Mouse (Mus musculus): ENCODE results near the gene Atxn10.

Gene Atxn10

GRCm38 (mm10) chr15:85474697-85475096, 138.7 kb downstream of the Atxn10 start:
- DNase-seq (ENCODE audit: low spot score): no peak

- DNase-seq (ENCODE audit: low spot score): peak; percentile 77
Measured at GRCm38 (mm10) chr15:85477584-85477983, 141.5 kb downstream of the Atxn10 start.

GRCm38 (mm10) chr15:85479365-85479764, 143.3 kb downstream of the Atxn10 start:
- DNase-seq (ENCODE audit: low spot score): no peak

DNA sequence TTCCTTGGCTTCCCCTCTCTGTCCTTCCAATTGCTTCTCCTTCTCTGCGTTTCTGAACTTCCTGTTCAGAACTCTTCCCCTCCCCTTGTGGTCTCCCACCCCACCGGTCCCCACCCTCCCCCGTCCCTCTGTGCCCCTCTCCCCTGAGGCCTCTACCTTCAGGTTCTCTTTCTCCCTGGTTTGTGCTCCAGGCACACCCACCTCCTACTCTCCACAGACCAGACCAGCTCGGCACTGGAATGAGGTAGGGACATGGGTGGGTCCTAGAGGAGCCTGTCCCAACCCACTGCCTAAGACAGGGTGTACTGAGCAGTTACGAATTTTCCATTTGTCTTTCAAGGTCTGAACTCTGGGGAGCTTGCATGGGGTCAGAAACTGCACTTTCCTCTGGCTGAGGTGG, 143.9 kb downstream of the Atxn10 start:
- DNase-seq (ENCODE audit: low spot score): no peak

DNA sequence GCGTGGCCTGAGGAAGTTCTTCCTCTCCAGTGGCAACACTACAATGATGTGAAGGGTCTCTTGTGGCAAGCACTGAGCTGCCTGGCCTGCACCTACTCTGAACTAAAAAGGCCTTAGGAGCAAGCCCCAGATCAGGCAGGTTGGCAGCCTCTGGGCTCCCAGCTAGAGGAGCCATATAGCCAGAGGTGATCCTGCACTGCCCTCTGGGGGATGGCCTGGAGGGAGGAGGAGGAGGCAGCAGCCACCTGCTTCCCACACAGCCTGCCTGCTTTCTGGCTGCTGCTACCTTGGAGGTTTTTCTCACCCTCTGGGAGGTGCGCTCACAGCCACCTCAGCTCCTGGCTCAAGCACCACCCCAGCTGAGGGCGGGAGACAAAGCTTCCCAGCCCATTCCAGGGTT, 144.6 kb downstream of the Atxn10 start:
- DNase-seq (ENCODE audit: low spot score): no peak

DNA sequence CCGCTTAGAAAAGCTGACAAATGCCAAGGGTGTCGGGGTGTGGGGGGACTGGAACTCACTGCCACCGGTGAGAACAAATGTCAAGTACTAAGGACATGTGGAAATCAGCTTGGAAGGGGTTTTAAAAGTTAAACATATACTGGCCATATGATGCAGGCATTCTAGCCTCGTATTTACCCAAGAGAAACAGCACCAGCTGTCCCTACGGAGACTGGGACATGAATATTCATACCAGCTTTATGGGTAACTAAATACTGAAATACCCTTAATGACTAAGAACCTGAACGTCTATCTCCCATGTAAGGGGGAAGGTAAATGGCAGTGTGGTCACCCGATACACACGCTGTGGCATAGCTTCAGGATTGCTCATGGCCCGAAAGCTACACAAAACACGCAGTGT, 152.9 kb downstream of the Atxn10 start:
- no peak for DNase-seq (ENCODE audit: low spot score)

GRCm38 (mm10) chr15:85489751-85490150, 153.7 kb downstream of the Atxn10 start:
- no peak for DNase-seq (ENCODE audit: low spot score)

- no peak for DNase-seq (ENCODE audit: low spot score)
Measured at GRCm38 (mm10) chr15:85494163-85494621, 158.1 kb downstream of the Atxn10 start.

DNA sequence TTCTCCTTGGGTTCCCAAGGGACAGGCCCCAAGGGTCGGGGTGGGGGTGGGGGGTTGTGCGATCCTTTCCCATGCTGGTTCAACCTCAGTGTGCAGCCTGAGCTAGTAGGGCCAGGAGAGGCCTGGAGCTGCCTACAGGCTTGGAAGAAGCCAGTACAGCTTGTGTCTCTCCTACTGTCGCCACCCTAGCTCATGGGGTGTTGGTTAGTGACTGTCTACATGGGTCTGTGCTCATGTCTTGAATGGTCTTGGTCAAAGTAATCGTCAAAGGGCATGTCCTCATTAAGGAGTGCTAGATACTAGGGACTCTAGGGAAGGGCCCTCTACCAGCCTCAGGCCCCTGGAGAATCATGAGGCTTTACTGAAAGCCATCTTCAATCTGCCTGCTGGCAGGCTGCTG, 161.5 kb downstream of the Atxn10 start:
- DNase-seq (ENCODE audit: low spot score): no peak

GRCm38 (mm10) chr15:85497981-85498475, 162.0 kb downstream of the Atxn10 start:
- no peak for DNase-seq (ENCODE audit: low spot score)

DNA sequence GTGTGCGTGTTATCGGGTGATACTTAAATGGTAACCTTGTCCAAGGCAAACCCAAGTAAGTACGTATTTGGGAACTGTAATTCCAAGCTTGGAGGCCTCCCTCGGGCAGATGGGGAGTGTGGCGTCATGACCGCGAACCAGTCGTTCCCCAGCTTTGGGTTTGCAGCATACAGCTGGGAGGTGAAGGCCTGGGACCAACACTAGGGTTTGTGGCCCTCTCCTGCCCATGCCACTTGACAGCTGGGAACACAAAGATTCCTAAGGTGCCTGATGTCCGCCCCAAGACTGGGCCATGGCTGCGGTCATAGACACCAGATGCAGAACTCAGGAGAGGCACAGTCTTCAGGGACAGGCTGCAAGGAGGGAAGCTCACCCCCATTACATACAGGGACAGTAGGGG, 164.2 kb downstream of the Atxn10 start:
- DNase-seq (ENCODE audit: low spot score): no peak

DNA sequence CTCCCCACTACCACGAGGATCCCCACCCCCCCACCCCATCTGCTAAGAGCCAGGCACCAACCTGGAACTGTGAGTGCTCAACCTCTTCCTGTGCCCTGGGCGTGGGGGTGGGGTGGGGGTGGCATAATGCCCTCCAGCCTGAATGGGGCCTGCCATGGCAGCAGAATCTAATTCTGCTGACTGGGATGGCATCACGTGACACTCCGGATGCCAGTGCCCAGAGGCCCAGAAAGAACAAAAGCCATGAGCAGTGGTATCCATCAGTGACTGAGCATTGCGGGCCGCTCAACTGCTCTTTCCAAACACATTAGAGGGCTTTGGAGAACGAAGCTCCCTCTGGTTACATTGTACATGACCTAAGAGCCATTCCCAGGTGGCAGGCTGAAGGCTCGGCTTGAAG, 167.1 kb downstream of the Atxn10 start, which contains the start of gene 7530416G11Rik:
TSS of gene 7530416G11Rik (minus strand) at position 101 of the 400 bp plus-strand sequence.
- DNase-seq (ENCODE audit: low spot score): no peak

DNA sequence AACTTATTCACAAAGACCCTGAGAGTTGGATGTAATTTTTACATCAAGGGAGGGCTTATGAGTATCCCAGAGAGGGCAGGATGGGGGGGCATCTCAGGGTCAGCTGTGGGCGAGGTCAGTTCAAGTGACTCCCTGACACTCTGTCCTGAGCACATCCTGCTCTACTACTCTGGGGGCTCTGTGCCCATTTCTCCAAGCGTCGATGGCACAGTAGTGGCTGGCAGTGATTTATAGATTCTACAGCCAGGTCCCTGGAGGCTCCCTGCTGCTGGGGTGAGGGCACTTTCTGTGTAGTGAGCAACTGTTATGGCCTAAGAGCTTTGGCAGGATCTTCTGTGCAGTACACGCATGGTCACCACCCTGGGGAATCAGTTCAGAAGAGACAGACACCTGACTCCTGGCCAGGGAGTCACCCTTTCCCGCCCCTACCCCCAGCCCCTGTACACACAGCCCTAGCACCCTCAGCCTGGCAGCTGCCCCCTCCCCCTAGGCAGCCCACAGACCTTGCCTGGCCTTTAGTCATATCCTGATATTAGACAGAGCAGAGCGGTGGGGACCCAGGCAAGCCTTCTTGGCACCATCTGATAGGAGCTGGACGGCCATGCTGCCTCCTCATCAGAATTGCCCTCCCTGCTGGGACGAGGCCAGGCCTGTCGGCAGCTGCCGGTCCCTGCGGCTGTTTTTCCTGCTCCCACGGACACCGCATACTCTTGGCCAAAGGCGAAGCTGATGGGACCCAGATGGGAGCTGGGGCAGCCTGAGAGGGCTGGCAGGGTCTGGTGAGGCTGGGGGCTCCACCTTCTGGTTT, 169.3 kb downstream of the Atxn10 start:
- DNase-seq (ENCODE audit: low spot score): no peak

- no peak for DNase-seq (ENCODE audit: low spot score)
Measured at GRCm38 (mm10) chr15:85506680-85507079, 170.6 kb downstream of the Atxn10 start.

DNA sequence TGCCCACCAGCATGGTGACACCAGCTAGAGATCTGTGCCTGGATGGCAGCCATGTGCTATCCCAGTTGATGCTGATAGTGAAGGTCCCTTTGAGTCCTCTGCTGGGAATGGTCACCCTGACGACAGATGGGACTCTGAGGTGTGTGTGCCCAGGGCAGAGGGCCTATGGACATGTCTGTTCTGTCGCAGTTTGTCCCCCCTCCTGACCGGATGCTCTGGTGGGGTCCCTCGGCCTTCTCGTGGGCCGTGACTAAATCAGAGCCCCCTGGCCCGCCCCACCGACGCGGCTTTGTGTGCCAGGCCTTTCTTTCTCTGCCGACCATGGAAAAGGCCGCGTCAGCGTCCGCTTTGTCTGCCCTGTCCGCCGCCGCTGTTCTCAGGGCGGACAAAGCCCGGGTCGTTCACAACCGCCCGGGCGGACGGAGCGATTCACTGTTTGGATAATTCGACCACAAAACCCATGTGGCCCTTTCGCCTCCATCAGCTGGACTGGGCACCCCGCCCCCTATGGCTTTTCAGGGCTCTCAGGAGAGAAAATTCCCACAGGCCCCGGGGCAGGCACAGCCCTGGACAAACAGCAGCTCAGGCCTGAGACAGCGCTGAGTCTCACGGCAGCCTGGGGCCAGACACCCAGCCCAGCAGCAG, 171.4 kb downstream of the Atxn10 start:
- DNase-seq (ENCODE audit: low spot score): no peak

All from testis, postnatal 10 days (tissue).